In the genomic region with DNA sequence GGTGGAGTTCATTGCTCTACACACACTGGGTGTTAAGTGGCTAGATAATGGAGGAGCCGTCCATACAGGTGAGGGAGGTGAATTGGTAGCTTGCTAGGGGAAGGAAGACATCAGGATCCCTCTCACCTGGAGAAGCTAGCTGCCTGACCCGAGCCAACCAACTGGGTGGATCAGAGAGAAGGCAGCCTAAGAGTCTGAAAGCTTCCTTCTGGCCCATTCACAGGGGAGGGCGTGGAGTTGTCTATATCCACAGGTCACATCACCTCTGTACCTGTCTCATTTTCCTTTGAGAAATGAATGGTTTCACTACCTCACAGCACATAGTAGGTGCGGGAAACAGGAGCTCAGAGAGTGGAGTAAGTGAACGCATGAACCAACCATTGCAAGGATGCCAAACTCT, we compare ENCODE assay signal across 9 mouse cellular contexts. TPM values are rescaled to one million over a fixed set of nuclear protein-coding genes. Genes with fewer than 3 reads are reported as not detected.
A peak's percentile ranks its signal among the peaks of the same experiment; 100 is the strongest.
DNase-seq lines count a peak whose midpoint lies in the region; ATAC-seq and TF ChIP-seq lines count a peak whose summit lies in the region.
"Had no signal": no experiment of that assay in that cellular context is flagged by ENCODE, and none has a peak within 500 bp of the region (broad histone marks: within the 10 kb centered on the region; RNA-seq: fewer than 3 reads in every experiment).

No protein-coding gene starts in this region.

- H3K4me3 ChIP-seq in heart, embryonic 10.5 days = peak overlapping the region; percentile 68
- H3K4me3 ChIP-seq in ES-Bruce4 (ENCODE audit: low read depth, low read length) = peak overlapping the region; percentile 69
- peak overlapping the region; percentile 81 for H3K4me3 ChIP-seq in hindbrain, embryonic 10.5 days
- H3K4me3 ChIP-seq in liver, embryonic 16.5 days (ENCODE audit: low read depth, low read length) = peak overlapping the region; percentile 63; the same call in 1 of the 2 replicates

- H3K36me3 ChIP-seq in heart, embryonic 10.5 days = no peaks in the 10 kb centered on the region
- no peaks in the 10 kb centered on the region for H3K36me3 ChIP-seq in ES-Bruce4 (ENCODE audit: control insufficient read depth, insufficient read depth, low read length, poor library complexity, severe bottlenecking)
- no peaks in the 10 kb centered on the region for H3K36me3 ChIP-seq in hindbrain, embryonic 10.5 days
- H3K36me3 ChIP-seq in liver, embryonic 16.5 days (ENCODE audit: control insufficient read depth, insufficient read depth) = no peaks in the 10 kb centered on the region

- peaks cover 16% of the 10 kb centered on the region; the same call in 1 of the 2 replicates for H3K27me3 ChIP-seq in heart, embryonic 10.5 days (ENCODE audit: insufficient read depth, poor library complexity, severe bottlenecking)
- no peaks in the 10 kb centered on the region for H3K27me3 ChIP-seq in ES-Bruce4 (ENCODE audit: control insufficient read depth, insufficient read depth, low read length, poor library complexity, severe bottlenecking)
- H3K27me3 ChIP-seq in hindbrain, embryonic 10.5 days (ENCODE audit: insufficient read depth, poor library complexity, severe bottlenecking) = peaks cover 28% of the 10 kb centered on the region
- H3K27me3 ChIP-seq in liver, embryonic 16.5 days (ENCODE audit: control insufficient read depth, insufficient read depth, low read depth, low read length) = no peaks in the 10 kb centered on the region; the same call in 1 of the 2 replicates

- no peak for ATAC-seq in liver, embryonic 16.5 days (ENCODE audit: low read depth)

- H3K4me2 ChIP-seq in liver, embryonic 16.5 days (ENCODE audit: low read depth, low read length) = peak overlapping the region; percentile 63

- 45% methylated on average over 5 of the region's 5 CpGs for WGBS in heart, embryonic 10.5 days
- 53% methylated on average over 5 of the region's 5 CpGs for WGBS in hindbrain, embryonic 10.5 days
- WGBS in liver, embryonic 16.5 days (ENCODE audit: insufficient replicate concordance) = 45% methylated on average over 5 of the region's 5 CpGs

- peak overlapping the region; percentile 84; the same call in 1 of the 2 replicates for H3K27ac ChIP-seq in heart, embryonic 10.5 days
- no peak overlapping the region for H3K27ac ChIP-seq in ES-Bruce4 (ENCODE audit: insufficient read depth, low read length)
- H3K27ac ChIP-seq in hindbrain, embryonic 10.5 days = peak overlapping the region; percentile 91; the same call in 1 of the 2 replicates
- H3K27ac ChIP-seq in liver, embryonic 16.5 days (ENCODE audit: low read length) = no peak overlapping the region
- H3K27ac ChIP-seq: macrophage had no signal

- H3K9me3 ChIP-seq in heart, embryonic 10.5 days = no peaks in the 10 kb centered on the region
- no peaks in the 10 kb centered on the region for H3K9me3 ChIP-seq in ES-Bruce4 (replicated peaks; ENCODE audit: control insufficient read depth, insufficient read depth, low read length, poor library complexity, severe bottlenecking)
- peaks cover 2% of the 10 kb centered on the region; the same call in 1 of the 2 replicates for H3K9me3 ChIP-seq in hindbrain, embryonic 10.5 days
- H3K9me3 ChIP-seq in liver, embryonic 16.5 days (replicated peaks; ENCODE audit: control insufficient read depth, low read length) = no peaks in the 10 kb centered on the region

- no peak for TF ChIP-seq EP300 in ES-Bruce4 (IDR thresholded peaks at IDR 0.05; ENCODE audit: insufficient read depth, low read depth, low read length)

- peaks cover 9% of the 10 kb centered on the region for H3K4me1 ChIP-seq in heart, embryonic 10.5 days
- no peaks in the 10 kb centered on the region for H3K4me1 ChIP-seq in ES-Bruce4 (ENCODE audit: control insufficient read depth, insufficient read depth, low read length)
- H3K4me1 ChIP-seq in hindbrain, embryonic 10.5 days (replicated peaks) = peaks cover 15% of the 10 kb centered on the region
- H3K4me1 ChIP-seq in liver, embryonic 16.5 days (ENCODE audit: control insufficient read depth, low read depth, low read length) = no peaks in the 10 kb centered on the region

- H3K9ac ChIP-seq in ES-Bruce4 (ENCODE audit: low read depth, poor library complexity, severe bottlenecking) = no peak overlapping the region
- no peak overlapping the region for H3K9ac ChIP-seq in liver, embryonic 16.5 days (ENCODE audit: low read depth, low read length)

- TF ChIP-seq CTCF in ES-Bruce4 (IDR thresholded peaks at IDR 0.05; ENCODE audit: low read depth, low read length) = no peak

- TF ChIP-seq POLR2A in ES-Bruce4 (IDR thresholded peaks at IDR 0.05; ENCODE audit: insufficient read depth, low read length) = no peak

- no peak for DNase-seq in heart, embryonic 10.5 days (ENCODE audit: low spot score)
- DNase-seq in heart, adult 18-20 months = no peak
- DNase-seq in hindbrain, embryonic 10.5 days (ENCODE audit: low spot score) = no peak
- no peak for DNase-seq in MN1 (ENCODE audit: low spot score)
- DNase-seq in adrenal gland, postnatal 36 days = no peak
- no peak for DNase-seq in kidney, postnatal 10 days

RNA-seq across cellular contexts. Expression of a gene that starts 0.8 kb away (rescaled TPM):
- 1.5 and 2.5 TPM in 2 replicates for polyA plus RNA-seq in heart, embryonic 10.5 days (2016; fragmentation: Nextera tagmentation; extraction: Ambion mirVana)
- total RNA-seq in heart, adult 18-20 months (2021) = 1 to 10 TPM; 7.6 TPM
- polyA plus RNA-seq in ES-Bruce4 (2011; ENCODE audit: insufficient read depth, insufficient read length, low read depth, missing spikeins) = 0.38 and 0.48 TPM in 2 replicates
- 2.3 and 2.5 TPM in 2 replicates for polyA plus RNA-seq in hindbrain, embryonic 10.5 days (2016; fragmentation: Nextera tagmentation; extraction: Ambion mirVana)
- 0.70 and 0.86 TPM in 2 replicates for polyA plus RNA-seq in liver, embryonic 16.5 days (2015; fragmentation: Nextera tagmentation; extraction: Ambion mirVana)
- total RNA-seq in adrenal gland, postnatal 36 days (2021) = 1 to 10 TPM; 4.9 to 8.3 TPM
- polyA plus RNA-seq: macrophage had no signal

Comparison
In these comparisons a context has a peak if more than half of its experiments do, and no peak if none do; other contexts are left out.
1. H3K27ac ChIP-seq: peak in heart, embryonic 10.5 days (single experiment) and hindbrain, embryonic 10.5 days (single experiment); none in ES-Bruce4 (single experiment) and liver, embryonic 16.5 days (single experiment).
2. Peak in every context shown above with its lines, with median percentiles within 50 percentile points of each other: H3K4me3 ChIP-seq.